In the genomic region with DNA sequence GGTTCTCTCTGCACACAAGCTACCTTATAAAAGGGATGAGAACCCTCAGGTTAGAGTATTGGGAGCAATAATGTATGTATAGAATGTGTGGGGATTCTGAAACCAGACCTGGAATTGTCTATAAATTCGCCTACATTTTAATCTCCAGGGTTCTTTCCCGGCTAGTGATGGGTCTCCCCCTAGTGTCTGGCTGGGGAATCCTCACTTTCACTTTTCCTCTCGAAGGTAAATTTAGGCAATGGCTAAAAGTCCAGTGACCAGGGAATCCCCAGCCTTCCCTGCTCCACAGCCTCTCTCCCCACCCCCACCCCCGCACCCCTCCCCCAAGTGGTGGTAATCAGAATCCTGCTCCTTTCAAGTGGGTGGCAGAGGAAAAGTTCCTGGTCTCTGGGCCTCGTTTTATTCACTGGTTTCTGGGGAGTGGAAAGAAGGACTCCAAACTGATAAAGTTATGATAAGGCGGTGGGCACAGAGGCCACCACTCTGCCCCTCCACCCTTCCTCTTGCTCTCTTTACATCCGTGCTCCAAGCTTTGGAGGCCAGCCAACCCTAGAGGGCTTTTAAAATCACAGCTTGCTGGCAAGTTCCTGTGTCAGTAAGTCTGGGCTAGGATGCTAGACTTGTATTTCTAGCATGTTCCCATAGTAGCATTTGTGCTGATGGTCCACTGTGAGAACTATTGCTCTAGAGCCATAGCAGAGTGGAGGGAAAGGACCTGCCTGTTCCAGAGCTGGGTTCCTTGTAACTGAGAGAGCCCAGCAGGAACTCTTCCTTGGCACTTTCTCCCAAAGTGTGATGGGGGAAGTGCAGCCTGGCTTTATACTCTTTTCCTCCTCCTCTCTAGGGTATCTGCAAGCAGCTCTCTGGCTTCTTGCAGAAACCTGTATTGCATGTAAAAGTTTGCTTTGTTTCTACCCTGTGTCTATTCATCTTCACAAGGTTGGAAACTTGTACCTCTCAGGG, we compare ENCODE assay signal across 8 mouse cellular contexts. TPM values are rescaled to one million over a fixed set of nuclear protein-coding genes. Genes with fewer than 3 reads are reported as not detected.
DNase-seq lines count a peak whose midpoint lies in the region; ATAC-seq lines count a peak whose summit lies in the region.

No protein-coding gene starts in this region.

- peaks cover 25 to 43% of the 10 kb centered on the region in 2 experiments for H3K4me1 ChIP-seq in heart, embryonic 14.5 days (ENCODE audit: control insufficient read depth in 2 of 2, insufficient read depth in 2 of 2, low read length in 2 of 2)

- ATAC-seq in heart, embryonic 14.5 days (ENCODE audit: insufficient number of reproducible peaks, insufficient read depth, low FRiP score, low read depth): 0 out of 2 replicates have a peak, but pooled peaks have one; percentile 18

- peak overlapping the region; percentile 94 for H3K4me2 ChIP-seq in heart, embryonic 14.5 days (ENCODE audit: low read length)

- H3K9ac ChIP-seq in heart, embryonic 14.5 days (ENCODE audit: low read length): peak overlapping the region; percentile 6; the same call in 1 of the 2 replicates

- 1% methylated on average over 7 of the region's 7 CpGs for WGBS in heart, embryonic 14.5 days

- no peaks in the 10 kb centered on the region for H3K9me3 ChIP-seq in heart, embryonic 14.5 days (ENCODE audit: control insufficient read depth, low read length)

- peak overlapping the region; percentile 14 to 54; a peak in 1 of 4 replicates for H3K27ac ChIP-seq in heart, embryonic 14.5 days (replicated peaks in 1 of 2; ENCODE audit: control insufficient read depth in 1 of 2, insufficient read depth in 1 of 2, low read depth in 2 of 2, low read length in 2 of 2)

- no peaks in the 10 kb centered on the region for H3K36me3 ChIP-seq in heart, embryonic 14.5 days (ENCODE audit: control insufficient read depth, insufficient read depth, low read length)
- H3K36me3 ChIP-seq in splenic B cell, adult 2 months (ENCODE audit: control insufficient read depth, insufficient read depth, low read length, poor library complexity, severe bottlenecking): no peaks in the 10 kb centered on the region

- H3K27me3 ChIP-seq in heart, embryonic 14.5 days (ENCODE audit: control insufficient read depth, insufficient read depth, low read length): peaks cover 15% of the 10 kb centered on the region
- no peaks in the 10 kb centered on the region for H3K27me3 ChIP-seq in splenic B cell, adult 2 months (ENCODE audit: control insufficient read depth, insufficient read depth, low read length, poor library complexity, severe bottlenecking)

- DNase-seq in urinary bladder, adult 2 months (ENCODE audit: low spot score): peak; percentile 18
- DNase-seq in urinary bladder, adult 18-20 months (ENCODE audit: low spot score in 2 of 2): no peak
- peak; percentile 57 to 78 for DNase-seq in cerebellum, postnatal 25 days
- DNase-seq in kidney, postnatal 4 days: peak; percentile 63 to 72
- DNase-seq in lung, postnatal 10 days: peak; percentile 75
- peak; percentile 51 for DNase-seq in splenic B cell, adult 2 months (ENCODE audit: low read depth, low spot score)
- DNase-seq in ovary, postnatal 10 days (ENCODE audit: low spot score): no peak

- H3K4me3 ChIP-seq in heart, embryonic 14.5 days (ENCODE audit: control insufficient read depth in 1 of 2, insufficient read depth in 1 of 2, low read depth in 1 of 2, low read length in 2 of 2): peak overlapping the region in 1 of 2 experiments; percentile 72; a peak in 2 of 4 replicates

RNA-seq across cellular contexts. Expression of a gene that starts 1.7 kb away (rescaled TPM):
- 12.2 and 12.6 TPM in 2 replicates for polyA plus RNA-seq in urinary bladder, adult 2 months (2012; rRNA removed)
- 10.7 and 19.3 TPM in 2 replicates for polyA plus RNA-seq in heart, embryonic 14.5 days (2014; fragmentation: Nextera tagmentation; extraction: Ambion mirVana)

RNA-seq across cellular contexts. Expression of a gene that starts 32.7 kb away (rescaled TPM):
- 21.2 TPM in 2 replicates for polyA plus RNA-seq in urinary bladder, adult 2 months (2012; rRNA removed)
- polyA plus RNA-seq in heart, embryonic 14.5 days (2014; fragmentation: Nextera tagmentation; extraction: Ambion mirVana): 2.3 and 2.6 TPM in 2 replicates

Comparison
In these comparisons a context has a peak if more than half of its experiments do, and no peak if none do; other contexts are left out.
1. DNase-seq: peak in urinary bladder, adult 2 months (single experiment), cerebellum, postnatal 25 days (2 of 2), kidney, postnatal 4 days (2 of 2), lung, postnatal 10 days (single experiment) and splenic B cell, adult 2 months (single experiment); none in urinary bladder, adult 18-20 months (0 of 2) and ovary, postnatal 10 days (single experiment).